Mouse (Mus musculus) retina, postnatal 1 day (tissue): Measurements from ENCODE around the gene Nup43.
"Not testable (repeated sequence)": the region's sequence is repeated elsewhere in the genome, so short reads cannot be mapped to it uniquely, and the experiment has no call there.

ENCODE experiments used
- DNase-seq: peaks from one replicate; pipeline ENCODE4 v3.0.0-alpha.2; 2012

Nup43 gene

DNA sequence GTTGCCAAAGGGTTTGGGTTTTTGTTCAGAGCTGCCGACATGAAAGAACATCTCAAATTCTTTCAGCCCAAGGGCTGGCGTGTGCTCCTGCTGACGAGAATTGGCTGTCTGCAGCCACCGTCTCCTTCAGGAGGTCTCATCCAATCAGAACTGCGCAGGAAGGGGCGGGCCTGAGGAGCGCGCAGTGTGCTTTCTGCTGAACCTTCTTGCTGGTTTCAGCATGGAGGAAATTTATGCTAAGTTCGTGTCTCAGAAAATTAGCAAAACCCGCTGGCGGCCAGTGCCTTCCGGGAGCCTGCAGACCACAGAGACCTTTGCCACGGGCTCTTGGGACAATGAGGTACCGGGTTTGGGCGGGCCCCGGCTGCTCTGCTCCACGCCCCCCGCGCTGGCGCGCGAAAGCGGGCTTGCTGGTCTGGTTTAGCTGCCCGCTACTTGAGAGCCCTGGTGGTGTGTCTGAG is at the start of gene Nup43:
Nup43 (plus strand) TSS at position 162 of the 461 bp plus-strand sequence.
- DNase-seq, result peak; percentile 97

DNA sequence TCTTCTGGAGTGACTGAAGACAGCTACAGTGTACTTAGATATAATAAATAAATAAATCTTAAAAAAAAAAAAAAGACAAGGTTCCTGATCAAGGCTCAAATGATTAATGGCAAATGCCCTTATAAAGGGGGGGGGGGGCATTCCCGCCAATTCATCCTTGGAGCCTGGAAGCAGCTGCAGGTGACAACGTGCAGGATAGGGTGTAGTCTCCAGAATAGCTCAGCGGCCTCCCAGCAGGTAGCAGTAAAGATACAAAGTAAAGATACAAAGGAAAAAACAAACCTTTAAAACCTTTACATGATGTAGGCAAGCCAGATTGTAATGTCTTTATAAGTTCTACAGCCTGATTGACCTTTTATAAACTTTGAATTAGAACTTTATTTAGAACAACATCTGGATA is 49.7 kb upstream of the Nup43 start:
- DNase-seq, result not testable (repeated sequence)

DNA sequence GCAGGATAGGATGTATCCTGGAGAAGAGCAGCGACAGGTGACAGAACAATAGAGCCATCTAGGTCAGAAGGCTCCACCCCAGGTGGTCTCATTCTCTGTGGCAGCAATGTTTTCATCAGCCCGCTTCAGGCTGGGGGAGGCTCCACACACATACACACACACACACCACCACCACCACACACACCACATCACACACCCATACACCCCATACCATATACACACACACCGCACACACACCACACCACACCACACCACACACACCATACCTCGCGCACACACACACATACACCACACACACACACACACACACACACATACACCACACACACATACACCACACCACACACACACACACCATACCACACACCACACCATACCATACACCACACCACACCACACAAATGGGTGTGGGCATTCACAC is 47.5 kb upstream of the Nup43 start:
- DNase-seq, result no peak

DNA sequence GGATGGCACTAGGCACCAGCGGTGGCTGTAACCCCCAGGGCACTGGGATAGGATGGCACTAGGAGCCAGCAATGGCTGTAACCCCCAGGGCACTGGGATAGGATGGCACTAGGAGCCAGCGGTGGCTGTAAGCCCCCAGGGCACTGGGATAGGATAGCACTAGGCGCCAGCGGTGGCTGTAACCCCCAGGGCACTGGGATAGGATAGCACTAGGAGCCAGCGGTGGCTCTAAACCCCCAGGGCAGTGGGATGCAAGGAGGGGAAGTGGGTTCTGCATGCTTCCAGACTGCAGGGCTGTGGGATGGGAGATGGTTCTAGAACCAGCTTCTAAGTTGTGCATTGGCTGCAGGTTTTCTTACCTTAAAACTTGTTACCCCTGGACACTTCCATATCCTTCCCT is 46.6 kb upstream of the Nup43 start:
- peak; percentile 7 for DNase-seq

DNA sequence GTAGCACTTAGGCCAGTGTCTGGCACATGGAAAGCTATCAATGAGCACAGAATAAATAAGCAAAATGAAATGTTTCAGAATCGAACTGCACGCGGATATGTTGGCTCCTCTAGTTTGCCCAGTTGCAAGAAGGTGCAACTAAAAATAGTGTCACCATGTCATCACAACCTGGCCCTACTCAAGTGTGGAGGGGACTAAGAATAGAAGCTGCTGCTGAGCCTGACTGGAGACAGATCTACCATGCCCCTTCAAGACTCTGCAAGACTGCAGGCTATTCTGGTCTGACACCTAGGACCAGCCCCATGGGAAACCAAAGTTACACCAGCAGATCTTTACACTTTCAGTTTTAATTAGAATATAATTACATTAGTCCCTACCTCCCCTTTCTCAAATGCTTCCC is 44.9 kb upstream of the Nup43 start:
- DNase-seq, result no peak

DNA sequence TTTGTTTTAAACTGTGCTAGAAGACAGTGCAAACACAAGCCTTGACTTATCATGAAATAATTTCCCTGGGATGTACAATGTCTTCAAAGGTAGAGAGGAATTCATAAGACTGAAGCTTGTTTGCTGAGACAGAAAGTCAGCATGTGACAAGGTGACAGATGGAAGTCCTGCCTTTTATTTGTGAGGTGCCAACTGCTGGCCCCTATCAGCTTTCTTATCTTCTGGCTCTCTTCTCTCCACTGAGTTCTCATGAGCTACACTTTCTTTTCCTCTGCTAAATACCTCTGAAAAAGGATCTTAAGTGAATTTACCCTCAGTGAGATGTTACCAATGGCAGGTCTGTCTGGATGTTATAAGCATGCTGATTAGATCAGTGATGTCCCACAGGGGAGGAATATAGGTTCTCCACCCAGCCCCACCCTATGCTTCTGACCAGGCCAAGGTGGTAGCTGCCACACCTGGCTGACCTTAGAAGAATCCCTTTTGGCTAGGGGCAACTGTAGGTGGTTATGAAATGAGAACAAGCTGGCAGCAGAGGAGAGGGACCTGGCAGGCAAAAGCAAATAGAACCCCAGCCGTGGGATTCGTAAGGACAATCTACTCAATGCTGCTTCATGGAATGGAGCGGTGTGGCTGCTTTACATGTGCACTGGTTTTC is 43.3 kb upstream of the Nup43 start:
- no peak for DNase-seq

DNA sequence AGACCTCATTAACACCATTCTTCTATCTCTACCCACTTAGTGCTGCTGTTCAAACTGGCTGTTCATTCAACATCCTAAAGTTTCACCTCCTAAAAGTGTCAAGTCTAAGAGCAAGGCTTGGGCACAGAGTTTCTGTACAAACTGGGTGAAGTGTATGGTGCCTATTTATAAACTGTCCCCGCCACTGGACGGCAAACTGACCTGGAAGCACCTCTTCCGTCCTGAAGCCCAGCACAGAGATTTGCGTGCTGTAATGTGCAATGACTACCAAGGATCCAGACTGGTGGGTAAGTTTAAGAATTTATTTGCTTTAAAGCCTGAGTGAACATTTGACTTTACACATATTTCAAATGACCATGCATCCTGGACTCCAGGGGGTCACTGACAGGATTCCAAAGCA is 38.2 kb upstream of the Nup43 start:
- DNase-seq, result no peak

DNA sequence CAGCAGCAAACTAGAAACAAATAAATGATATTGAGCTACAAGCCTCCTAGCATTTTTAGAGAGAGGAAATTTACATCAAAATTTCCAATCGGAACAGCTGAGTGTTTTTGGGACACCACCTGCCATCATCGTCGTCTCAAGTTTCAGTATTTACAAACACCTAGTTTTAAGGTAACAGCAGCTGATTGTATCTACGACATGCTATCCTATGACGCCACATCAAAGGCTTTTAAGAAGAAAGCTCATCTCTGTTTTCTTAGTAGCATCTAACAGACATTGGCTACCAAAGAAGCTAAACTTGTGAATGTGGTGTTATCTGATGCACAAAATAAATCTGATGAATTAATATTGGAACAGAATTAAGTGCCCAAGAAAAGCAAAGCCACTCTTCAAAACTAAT is 37.0 kb upstream of the Nup43 start:
- DNase-seq, result no peak

DNA sequence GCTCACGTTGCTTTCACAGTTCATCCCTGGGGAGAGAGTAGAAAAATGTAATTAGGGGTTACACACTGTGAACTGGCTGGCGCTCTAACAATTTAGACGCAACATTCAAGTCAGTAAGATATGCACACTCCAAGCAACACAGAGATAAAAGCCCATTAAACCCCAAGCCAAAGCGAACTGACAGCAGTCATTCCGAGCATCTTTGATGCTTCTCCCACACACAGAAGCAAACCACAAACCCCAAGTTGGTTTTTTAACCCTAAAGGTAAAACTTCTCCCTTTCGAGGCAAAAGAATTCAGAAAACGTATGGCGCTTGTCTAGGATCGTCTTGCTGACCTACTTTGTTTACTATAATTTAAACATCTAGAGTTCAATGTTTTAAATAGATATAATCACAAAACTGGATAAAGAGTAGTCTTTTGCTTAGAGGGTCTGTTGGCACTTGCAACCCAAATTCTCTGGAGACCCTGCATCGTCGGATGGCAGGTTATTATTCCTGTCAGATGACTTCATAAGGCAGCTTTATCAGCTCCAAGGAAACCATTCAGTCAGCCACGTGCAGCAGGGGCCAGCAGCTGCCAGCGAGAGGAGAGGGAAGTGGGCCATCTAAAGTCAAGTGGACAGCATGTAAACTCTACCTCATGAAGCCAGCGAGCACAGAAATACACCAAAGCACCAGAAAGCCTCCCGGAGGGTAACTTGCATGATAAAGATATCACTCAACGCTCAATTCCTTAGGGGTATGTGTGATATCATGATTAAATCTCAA is 36.2 kb upstream of the Nup43 start:
- no peak for DNase-seq

DNA sequence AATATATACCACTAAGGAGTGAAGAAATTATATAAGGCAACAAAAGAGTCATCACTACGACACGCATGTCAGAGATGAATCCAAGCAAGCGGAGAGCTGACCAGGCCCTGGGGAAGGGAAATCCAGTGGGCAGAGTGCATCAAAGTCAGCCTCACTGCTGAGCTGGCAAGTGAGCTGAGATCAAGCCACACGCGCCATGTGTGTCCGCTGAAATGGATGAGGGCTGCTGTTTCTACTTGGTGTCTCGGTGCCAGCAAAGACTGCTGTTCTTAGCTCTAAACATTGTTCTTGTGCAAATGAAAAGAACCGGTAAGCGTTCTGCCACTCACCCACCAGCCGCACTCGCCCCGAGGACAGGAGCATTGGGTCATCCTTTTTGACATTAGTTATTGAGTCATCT is 26.9 kb upstream of the Nup43 start:
- DNase-seq, result no peak

DNA sequence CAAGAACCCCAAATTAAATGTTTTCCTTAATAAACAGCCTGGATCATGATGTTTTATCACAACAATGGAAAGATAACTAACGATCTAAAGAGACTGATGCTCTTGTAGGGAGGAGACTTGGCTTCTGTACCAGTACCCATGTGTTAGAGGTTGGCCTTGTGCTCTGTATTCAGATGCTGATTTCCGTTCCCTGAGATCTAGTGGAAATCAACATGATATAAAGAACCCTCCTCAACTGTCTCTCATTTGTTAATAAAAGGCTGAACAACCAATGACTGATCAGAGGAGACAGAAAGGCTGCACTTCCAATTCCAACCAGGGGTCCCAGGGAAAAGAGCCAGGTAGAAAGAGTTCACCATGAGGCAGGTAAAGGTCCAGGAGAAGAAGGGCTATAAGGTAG is 21.4 kb upstream of the Nup43 start:
- DNase-seq, result no peak

DNA sequence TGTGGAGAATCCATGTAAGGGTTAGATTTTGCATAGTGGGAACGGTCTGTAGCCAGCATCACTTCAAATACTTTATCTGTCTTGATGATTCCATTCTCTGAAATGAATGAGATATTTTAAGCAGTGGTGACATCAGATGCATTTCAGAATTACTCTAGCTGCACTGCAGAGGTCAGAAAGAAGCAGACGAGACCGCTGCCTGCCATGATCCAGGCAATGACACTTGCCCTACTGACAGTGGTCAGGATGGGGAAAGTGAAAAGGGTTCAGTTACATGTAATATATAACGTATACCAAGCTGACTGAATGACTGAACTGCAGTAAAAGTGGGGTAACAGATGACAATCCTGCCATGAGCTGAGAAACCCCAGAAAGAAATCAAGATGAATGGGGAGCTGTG is 18.2 kb upstream of the Nup43 start:
- DNase-seq, result no peak

DNA sequence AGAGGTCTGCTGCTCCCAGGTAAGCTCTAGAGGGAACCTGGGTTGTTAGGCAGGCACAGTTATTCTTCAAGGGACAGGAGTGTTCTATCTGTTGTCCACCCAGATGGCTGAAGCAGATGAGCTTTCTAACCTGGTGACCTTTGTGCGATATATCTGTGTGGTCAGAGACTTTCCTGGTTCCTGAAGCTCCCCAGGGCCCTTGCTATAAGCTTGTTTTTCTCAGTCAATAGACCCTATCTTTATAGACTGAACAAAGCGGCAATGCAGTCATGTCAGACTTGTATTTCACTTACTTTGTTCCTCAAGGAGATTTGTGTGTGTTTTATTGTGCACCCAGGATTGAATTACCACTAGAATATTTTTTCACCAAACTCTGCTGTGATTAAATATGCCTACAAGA is 16.2 kb upstream of the Nup43 start:
- DNase-seq, result no peak

DNA sequence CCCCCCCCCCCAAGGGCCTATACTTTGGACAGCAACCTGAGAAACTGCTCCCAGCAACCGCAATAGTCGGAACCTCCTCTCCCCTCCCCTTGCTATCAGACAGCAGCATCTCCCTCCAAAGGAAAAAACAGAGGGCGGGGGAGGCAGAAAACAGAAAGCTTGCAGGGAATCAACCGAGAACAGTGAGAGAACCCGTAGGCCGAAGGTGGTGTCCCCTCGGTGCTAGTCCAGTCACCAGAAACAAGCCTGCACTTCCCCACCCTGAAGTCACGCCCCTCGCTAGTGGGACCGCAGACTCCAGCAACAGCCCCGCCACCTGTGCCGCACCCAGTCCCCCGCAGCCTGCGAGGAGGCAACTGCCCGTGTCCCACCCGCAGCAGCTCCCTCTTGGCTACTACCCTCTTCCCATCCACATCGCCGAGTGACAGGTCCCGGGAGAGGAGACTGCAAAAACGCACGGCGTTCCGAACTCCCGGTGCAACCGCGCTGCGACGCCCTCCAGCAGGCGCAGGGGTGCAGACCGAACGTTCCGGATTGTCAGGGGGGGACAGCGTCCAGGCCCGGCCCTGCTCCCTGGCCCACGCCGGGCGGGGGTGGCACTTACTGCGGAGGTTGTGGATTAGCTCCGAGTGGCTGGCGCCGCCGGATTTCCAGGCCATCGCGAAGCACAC is 4.7 kb upstream of the Nup43 start:
- DNase-seq, result no peak

DNA sequence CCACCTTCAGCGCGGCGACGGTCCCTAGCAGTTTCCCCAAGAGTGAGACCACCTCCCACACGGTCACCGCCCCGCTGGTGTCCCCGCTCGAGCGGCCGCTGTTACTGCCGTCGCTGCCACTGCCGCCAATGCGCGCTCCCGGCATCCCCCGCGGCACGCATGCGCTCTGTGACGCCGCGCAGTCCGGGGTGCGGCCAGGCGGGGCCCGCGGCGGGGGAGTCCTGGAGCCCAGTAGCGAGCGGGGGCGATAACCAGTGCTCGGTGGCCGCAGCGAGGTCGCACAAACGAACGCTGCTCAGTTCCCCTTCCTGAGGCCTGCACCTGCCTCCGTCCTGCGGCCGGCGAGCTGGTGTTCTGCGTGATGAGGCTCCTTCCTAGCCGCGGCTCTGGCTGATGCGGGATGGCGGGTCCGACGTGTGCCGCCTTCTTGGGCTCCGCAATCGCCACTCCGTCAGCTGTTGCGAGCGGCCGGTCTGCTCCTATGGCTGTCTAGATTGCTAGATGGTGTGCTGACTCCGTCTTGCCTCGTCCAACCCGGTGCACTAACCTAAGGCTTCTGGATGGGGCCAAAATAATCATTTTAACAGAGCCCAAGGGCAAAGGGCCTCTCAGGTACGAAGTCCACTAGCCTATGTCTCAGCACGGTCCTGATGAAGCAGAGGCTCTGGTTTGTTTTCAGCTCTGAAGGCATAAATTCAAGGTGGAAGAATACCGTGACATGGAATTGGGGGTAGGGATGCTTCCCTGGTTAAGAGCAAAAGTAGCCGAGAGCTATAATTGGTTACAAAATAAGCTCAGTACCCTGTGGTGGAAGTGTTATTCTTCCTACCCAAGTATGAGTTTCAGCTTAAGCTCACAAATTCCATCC is 3.9 kb upstream of the Nup43 start:
- DNase-seq, result peak; percentile 94

DNA sequence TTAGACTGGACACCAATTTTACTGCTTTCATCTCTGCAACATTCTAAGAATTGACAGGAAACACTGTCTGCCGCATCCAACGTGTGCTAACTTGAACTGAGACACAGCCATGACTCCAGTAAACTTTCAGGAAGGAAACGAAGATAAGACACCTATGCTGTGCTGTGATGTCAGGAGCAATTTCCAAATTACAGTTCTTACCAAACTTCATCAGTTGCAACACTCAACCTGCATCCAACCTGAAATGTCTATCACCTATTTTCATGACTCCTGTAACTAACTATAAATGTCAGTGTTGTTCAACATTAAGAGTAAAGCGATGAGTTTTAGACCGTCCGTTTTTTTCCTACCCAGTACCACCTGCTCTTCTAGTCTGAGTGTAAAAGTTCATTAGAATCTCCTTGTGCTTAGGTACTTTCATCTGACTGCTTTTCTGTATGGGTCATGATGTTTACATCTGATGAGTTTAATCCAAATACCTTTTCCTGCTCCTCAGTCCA is 3.2 kb upstream of the Nup43 start:
- no peak for DNase-seq

DNA sequence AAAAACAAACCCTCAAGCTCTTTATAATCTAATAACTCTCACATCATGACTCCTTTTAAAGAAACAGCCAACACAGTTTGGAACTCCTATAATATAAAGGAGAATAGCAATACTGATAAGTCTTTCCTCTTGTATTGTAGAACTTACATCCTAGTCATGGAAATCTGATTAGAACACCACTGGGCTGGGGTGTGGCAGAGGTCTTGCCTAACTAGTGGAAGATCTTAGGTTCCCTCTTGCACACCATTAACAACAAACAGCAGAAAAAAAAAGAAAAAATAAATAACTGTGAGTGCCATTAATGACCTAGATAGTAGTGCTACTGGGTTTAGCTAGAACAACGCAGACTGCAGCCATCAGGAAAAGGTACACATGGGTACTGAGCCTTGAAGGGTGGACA is 2.4 kb upstream of the Nup43 start:
- DNase-seq, result no peak

DNA sequence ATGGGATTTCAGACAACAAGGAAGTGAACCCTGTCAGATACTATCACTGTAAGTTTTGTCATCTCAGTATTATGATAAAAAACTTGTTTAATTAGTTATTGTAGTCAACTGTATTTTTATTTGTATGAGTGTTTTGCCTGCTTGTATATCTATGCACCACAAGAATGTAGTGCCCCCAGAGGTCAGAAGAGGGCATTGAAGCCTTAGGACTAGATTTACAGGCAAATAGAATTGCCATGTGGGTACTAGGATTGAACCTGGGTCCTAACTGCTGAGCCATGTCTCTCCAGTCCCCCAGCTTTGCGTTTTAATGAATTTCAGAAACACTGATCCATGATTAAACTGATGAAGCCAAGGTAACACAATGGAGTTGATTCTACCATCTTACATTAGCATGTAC is 6.4 kb downstream of the Nup43 start:
- DNase-seq, result peak; percentile 61

DNA sequence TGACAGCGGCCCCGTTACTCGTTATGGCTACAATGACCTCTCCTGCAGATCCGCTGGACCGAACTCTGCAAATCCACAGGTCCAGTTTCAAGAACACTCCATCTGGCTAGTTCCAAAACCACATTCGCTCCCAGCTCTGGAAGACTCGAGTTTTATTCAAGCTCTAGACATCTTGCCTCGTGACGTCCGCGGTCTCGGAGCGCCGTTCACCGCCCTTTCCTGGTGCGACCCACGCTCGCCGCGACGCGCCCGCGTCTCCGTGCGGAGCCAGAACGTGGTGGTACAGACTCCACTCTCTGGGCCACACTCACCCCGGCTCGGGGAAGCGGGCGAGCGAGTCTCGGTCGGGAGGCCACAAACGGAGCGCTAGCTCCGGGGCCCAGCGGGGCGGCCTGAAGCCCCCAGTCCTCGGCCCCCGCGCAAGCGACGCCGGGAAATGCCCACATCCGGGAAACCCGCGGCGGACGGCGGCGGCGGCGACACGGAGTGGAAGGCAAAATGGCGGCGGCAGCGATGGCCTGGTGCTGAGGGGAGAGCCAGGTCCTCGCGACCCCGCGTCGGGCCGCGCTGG is 13.5 kb downstream of the Nup43 start, which contains the start of the genes Pcmt1 and Lats1:
Pcmt1 (minus strand) TSS at position 406 of the 571 bp plus-strand sequence.
Lats1 (plus strand) TSS at position 484 of the 571 bp plus-strand sequence.
- peak; percentile 92 for DNase-seq

DNA sequence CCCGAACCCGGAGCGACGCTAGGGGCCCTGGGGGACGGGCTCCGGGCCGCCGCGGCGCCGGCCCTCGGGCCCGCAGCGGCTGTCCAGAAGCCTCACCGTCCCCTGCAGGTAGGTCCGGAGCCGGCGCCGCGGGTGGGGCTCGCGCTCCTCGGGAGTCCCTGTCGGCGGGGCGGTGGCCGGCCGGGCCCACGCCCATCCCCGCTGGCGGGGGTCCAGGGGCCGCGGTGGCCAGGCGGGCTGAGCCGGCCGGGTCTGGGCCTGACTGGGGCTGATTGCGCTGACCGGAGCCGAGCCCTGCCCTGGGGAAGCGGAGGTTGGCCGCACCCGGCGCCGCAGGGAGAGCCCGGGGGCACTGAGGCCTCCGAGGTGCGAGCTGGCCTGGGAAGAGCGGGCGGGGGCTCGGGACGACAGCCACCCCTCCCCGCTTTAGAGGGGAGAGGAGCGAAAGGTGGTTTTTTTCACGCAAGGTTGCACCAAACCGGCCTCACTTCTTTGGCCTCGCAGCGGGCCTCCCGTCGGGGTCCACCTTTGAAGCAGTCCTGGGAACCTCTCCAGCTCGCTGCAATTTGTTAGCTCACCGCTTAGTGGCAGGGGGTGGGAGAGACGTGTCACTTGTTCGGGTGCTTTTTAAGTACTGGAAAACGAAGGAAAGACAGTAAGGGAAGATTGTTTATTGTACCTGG is 14.2 kb downstream of the Nup43 start:
- DNase-seq, result peak; percentile 76

DNA sequence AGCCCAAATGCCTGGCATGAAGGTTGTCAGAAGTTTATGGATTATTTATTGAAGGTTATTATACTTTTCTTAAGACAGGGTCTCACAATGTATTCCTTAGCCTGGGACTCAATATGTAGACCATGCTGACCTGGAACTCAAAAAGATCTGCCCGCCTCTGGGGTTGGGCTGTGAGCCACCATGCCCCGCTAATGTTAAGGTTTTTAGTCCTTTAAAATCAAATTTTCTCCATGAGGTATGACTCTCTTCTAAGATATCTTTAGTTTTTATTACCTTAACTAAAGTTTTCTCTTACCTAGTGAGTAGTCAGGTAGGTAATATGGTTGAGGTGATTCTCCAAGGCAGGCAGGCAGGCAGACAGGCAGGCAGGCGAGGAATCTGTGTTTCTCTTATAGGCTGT is 14.9 kb downstream of the Nup43 start:
- DNase-seq, result no peak

DNA sequence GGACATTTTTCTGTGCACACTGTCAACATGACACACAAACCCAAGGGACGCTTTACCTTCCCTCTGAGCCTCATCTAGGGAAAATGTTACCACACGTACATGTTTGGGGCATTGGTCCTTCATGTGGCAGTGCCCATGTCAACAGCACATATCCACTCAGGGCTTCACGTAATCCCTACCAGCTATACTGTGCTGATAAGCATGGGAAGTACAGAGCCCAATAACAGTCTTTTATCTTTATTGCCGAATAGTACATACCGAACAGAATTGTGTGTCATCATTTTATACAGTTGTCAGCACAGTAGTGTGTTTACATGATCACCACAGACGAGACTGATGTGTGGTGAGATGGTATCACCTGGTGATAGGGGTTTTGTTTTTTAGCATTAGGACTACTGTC is 19.6 kb downstream of the Nup43 start:
- no peak for DNase-seq
